Mouse (Mus musculus) forebrain, postnatal 0 days (tissue): ENCODE data around the gene Peli1. TPM values are rescaled to one million over a fixed set of nuclear protein-coding genes. Genes with fewer than 3 reads are reported as not detected.

Source experiments
- ATAC-seq: fragments of 200-750 bp; cut with Nextera tagmentation; 2 replicates; pipeline ENCODE4 v1.8.0; 2017; ENCODE audit warnings: mild to moderate bottlenecking, moderate library complexity
- DNase-seq: peaks from one replicate; pipeline ENCODE4 v3.0.0-alpha.2; 2015
- H3K27ac ChIP-seq: fragments of 300-500 bp; sonication (generic); 2 replicates; pipeline ENCODE4 v1.5.1; 2014; ENCODE audit warnings: low read depth, mild to moderate bottlenecking, antibody characterized with exemption, low read length, moderate library complexity, mixed read lengths
- H3K27me3 ChIP-seq: fragments of 300-500 bp; sonication (generic); 2 replicates; pipeline ENCODE4 v1.6.1; 2014; ENCODE audit warnings: mild to moderate bottlenecking, low read length, mixed read lengths; ENCODE audit not compliant: insufficient read depth
- H3K36me3 ChIP-seq: fragments of 300-500 bp; sonication (generic); 2 replicates; pipeline ENCODE4 v1.6.1; 2014; ENCODE audit warnings: mild to moderate bottlenecking, moderate library complexity; ENCODE audit not compliant: insufficient read depth
- H3K4me1 ChIP-seq: fragments of 300-500 bp; sonication (generic); 2 replicates; pipeline ENCODE4 v1.6.1; 2014; ENCODE audit warnings: antibody characterized with exemption; ENCODE audit not compliant: insufficient read depth
- H3K4me2 ChIP-seq: fragments of 300-500 bp; sonication (generic); 2 replicates; pipeline ENCODE4 v1.6.1; 2014; ENCODE audit warnings: low read depth, mild to moderate bottlenecking, moderate library complexity
- H3K4me3 ChIP-seq: fragments of 300-500 bp; sonication (generic); 2 replicates; pipeline ENCODE4 v1.5.1; 2014; ENCODE audit warnings: low read depth, low read length, mixed read lengths
- H3K9ac ChIP-seq: fragments of 300-500 bp; sonication (generic); 2 replicates; pipeline ENCODE4 v1.6.1; 2014; ENCODE audit warnings: mild to moderate bottlenecking
- H3K9me3 ChIP-seq: fragments of 300-500 bp; sonication (generic); 2 replicates; pipeline ENCODE4 v1.6.1; 2016; ENCODE audit warnings: low read length
- CTCF ChIP-seq: sonication (generic); IDR thresholded peaks from 2 replicates; pipeline ENCODE4 v1.5.1; 2016; ENCODE audit warnings: antibody characterized with exemption, control low read depth, low read depth
- WGBS: fragments of 180-500 bp; shearing (Covaris S2); extraction: QIAGEN DNeasy Blood & Tissue Kit; methylation state at CpG from one replicate; pipeline ENCODE4 v1.1.7; 2014; 5-methylcytosine and 5-hydroxymethylcytosine counted together
- polyA plus RNA-seq: library from polyadenylated mRNA; unstranded; fragments of >200 nt; fragmentation: Nextera tagmentation; extraction: Ambion mirVana; gene quantifications from 2 replicates; pipeline ENCODE4 v1.2.1, GENCODE M21; 2015
- total RNA-seq: library from RNA; depleted of rRNA; stranded (reverse); fragments of >200 nt; gene quantifications from 2 replicates; pipeline ENCODE4 v1.2.3, GENCODE M21; 2014

Peli1 gene
- total and polyA plus RNA-seq, 2 experiments from 2014 or later: 52.8 to 58.0 TPM

- no peak for TF ChIP-seq CTCF
- Histone ChIP-seq H3K4me3 (no peak overlapping the region), H3K27me3 (no peaks in the 10 kb centered on the region), H3K9ac (no peak overlapping the region), H3K9me3 (no peaks in the 10 kb centered on the region), H3K27ac (no peak overlapping the region), H3K4me2 (no peak overlapping the region), H3K4me1 (no peaks in the 10 kb centered on the region), H3K36me3 (no peaks in the 10 kb centered on the region)
- DNase-seq (no peak), ATAC-seq (no peak)
- 83% methylated on average over 17 of the region's 17 CpGs for WGBS
These were observed 33.3 kb upstream of the Peli1 start for GRCm38 (mm10) chr11:21057511-21058414.

- no peak for TF ChIP-seq CTCF
- Histone ChIP-seq H3K9ac (no peak overlapping the region), H3K27me3 (no peaks in the 10 kb centered on the region), H3K4me1 (no peaks in the 10 kb centered on the region), H3K4me3 (no peak overlapping the region), H3K4me2 (no peak overlapping the region), H3K9me3 (no peaks in the 10 kb centered on the region), H3K27ac (no peak overlapping the region), H3K36me3 (no peaks in the 10 kb centered on the region)
- WGBS: 88% methylated on average over 5 of the region's 5 CpGs
- ATAC-seq: no peak
- no peak for DNase-seq
These were observed 32.7 kb upstream of the Peli1 start for GRCm38 (mm10) chr11:21058415-21058781.

- no peaks in the 10 kb centered on the region for H3K36me3 ChIP-seq
- H3K9ac ChIP-seq: no peak overlapping the region
- 59% methylated on average over 7 of the region's 7 CpGs for WGBS
- H3K4me2 ChIP-seq: no peak overlapping the region
- H3K4me1 ChIP-seq: no peaks in the 10 kb centered on the region
- H3K4me3 ChIP-seq: no peak overlapping the region
- DNase-seq: no peak
- no peak for TF ChIP-seq CTCF
- H3K27ac ChIP-seq: no peak overlapping the region
- no peaks in the 10 kb centered on the region for H3K27me3 ChIP-seq
- no peak for ATAC-seq
- H3K9me3 ChIP-seq: no peaks in the 10 kb centered on the region
These were observed 30.6 kb upstream of the Peli1 start for GRCm38 (mm10) chr11:21060386-21061074.

- no peaks in the 10 kb centered on the region for H3K36me3 ChIP-seq
- no peak for DNase-seq
- no peak for ATAC-seq
- H3K9ac ChIP-seq: no peak overlapping the region
- H3K27me3 ChIP-seq: no peaks in the 10 kb centered on the region
- no peak overlapping the region for H3K4me2 ChIP-seq
- WGBS: 51% methylated on average over 8 of the region's 8 CpGs
- H3K4me3 ChIP-seq: no peak overlapping the region
- H3K4me1 ChIP-seq: no peaks in the 10 kb centered on the region
- no peak overlapping the region for H3K27ac ChIP-seq
- H3K9me3 ChIP-seq: no peaks in the 10 kb centered on the region
- no peak for TF ChIP-seq CTCF
These were observed 30.1 kb upstream of the Peli1 start for GRCm38 (mm10) chr11:21061075-21061403.

- Histone ChIP-seq H3K36me3 (no peaks in the 10 kb centered on the region), H3K27ac (peak overlapping the region; percentile 21; the same call in 1 of the 2 replicates), H3K9ac (no peak overlapping the region), H3K4me2 (no peak overlapping the region), H3K27me3 (no peaks in the 10 kb centered on the region), H3K9me3 (no peaks in the 10 kb centered on the region), H3K4me3 (no peak overlapping the region), H3K4me1 (no peaks in the 10 kb centered on the region)
- WGBS: 86% methylated on average over 8 of the region's 8 CpGs
- TF ChIP-seq CTCF: no peak
- ATAC-seq (no peak), DNase-seq (no peak)
These were observed 29.7 kb upstream of the Peli1 start for GRCm38 (mm10) chr11:21061431-21061830.

GRCm38 (mm10) chr11:21062071-21062470 is 29.0 kb upstream of the Peli1 start:
- Histone ChIP-seq H3K27me3 (no peaks in the 10 kb centered on the region), H3K9me3 (no peaks in the 10 kb centered on the region), H3K4me3 (no peak overlapping the region), H3K9ac (no peak overlapping the region), H3K27ac (no peak overlapping the region), H3K4me1 (no peaks in the 10 kb centered on the region), H3K4me2 (no peak overlapping the region), H3K36me3 (no peaks in the 10 kb centered on the region)
- WGBS: 88% methylated on average over 2 of the region's 2 CpGs
- no peak for TF ChIP-seq CTCF
- DNase-seq (no peak), ATAC-seq (no peak)

- Histone ChIP-seq H3K27ac (no peak overlapping the region), H3K4me3 (no peak overlapping the region), H3K4me1 (no peaks in the 10 kb centered on the region), H3K36me3 (no peaks in the 10 kb centered on the region), H3K4me2 (no peak overlapping the region), H3K27me3 (no peaks in the 10 kb centered on the region), H3K9me3 (no peaks in the 10 kb centered on the region), H3K9ac (no peak overlapping the region)
- DNase-seq: no peak
- TF ChIP-seq CTCF: no peak
- 76% methylated on average over 3 of the region's 3 CpGs for WGBS
- no peak for ATAC-seq
These were observed 27.8 kb upstream of the Peli1 start for GRCm38 (mm10) chr11:21063271-21063670.
